Mouse (Mus musculus): ENCODE measurements around the gene Gm13057. TPM values are rescaled to one million over a fixed set of nuclear protein-coding genes. Genes with fewer than 3 reads are reported as not detected.
"Not testable (repeated sequence)": the region's sequence is repeated elsewhere in the genome, so short reads cannot be mapped to it uniquely, and the experiment has no call there.

Gm13057 gene
- polyA plus RNA-seq (2015; fragmentation: Nextera tagmentation; extraction: Ambion mirVana), result not detected in 2 replicates

GRCm38 (mm10) chr4:143551400-143551799 lies at the start of gene Gm13057, which contains the start of gene BC080695:
TSS of gene Gm13057 (plus strand) at chr4:143551709.
TSS of gene BC080695 (plus strand) at chr4:143551700.
- not testable (repeated sequence) for H3K9me3 ChIP-seq (replicated peaks); H3K27me3 ChIP-seq; ATAC-seq (ENCODE audit: insufficient number of reproducible peaks, low FRiP score, low TSS enrichment, low read depth); H3K4me2 ChIP-seq (replicated peaks); H3K9ac ChIP-seq; H3K27ac ChIP-seq (replicated peaks); H3K36me3 ChIP-seq; H3K4me1 ChIP-seq; H3K4me3 ChIP-seq (replicated peaks)
- WGBS, result no CpG with 5 or more reads among the region's 3 CpGs

DNA sequence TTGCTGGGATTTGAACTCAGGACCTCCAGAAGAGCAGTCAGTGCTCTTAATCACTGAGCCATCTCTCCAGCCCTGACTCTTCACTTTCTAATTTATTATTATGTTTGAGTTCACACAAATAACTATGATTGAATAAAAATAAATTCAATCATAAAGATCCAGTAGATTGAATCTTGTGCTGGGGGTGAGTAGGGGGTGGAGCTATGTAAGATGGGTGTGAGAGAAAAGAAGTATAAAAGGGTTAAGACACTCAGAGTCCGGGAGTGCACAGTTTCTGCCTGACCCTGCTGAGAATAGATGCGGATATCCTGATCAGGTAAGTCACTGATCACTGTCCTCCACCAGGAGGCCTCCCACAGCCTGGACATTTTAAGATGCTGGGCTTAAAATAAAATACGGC lies 40.5 kb upstream of the Gm13057 start, which contains the start of gene Gm13043:
Gene Gm13043, plus strand, starts transcription at position 301 of the 400 bp plus-strand sequence.
- WGBS, result 81% methylated on average over 3 of the region's 3 CpGs
- Histone ChIP-seq H3K27me3 (no peaks in the 10 kb centered on the region), H3K27ac (replicated peaks) (no peak within 1 kb of the TSS), H3K4me1 (no peaks in the 10 kb centered on the region), H3K9me3 (replicated peaks) (no peaks in the 10 kb centered on the region), H3K4me3 (replicated peaks) (no peak within 1 kb of the TSS), H3K4me2 (replicated peaks) (no peak within 1 kb of the TSS), H3K36me3 (no peaks in the 10 kb centered on the region), H3K9ac (no peak within 1 kb of the TSS)
- no peak for ATAC-seq (ENCODE audit: insufficient number of reproducible peaks, low FRiP score, low TSS enrichment, low read depth)

DNA sequence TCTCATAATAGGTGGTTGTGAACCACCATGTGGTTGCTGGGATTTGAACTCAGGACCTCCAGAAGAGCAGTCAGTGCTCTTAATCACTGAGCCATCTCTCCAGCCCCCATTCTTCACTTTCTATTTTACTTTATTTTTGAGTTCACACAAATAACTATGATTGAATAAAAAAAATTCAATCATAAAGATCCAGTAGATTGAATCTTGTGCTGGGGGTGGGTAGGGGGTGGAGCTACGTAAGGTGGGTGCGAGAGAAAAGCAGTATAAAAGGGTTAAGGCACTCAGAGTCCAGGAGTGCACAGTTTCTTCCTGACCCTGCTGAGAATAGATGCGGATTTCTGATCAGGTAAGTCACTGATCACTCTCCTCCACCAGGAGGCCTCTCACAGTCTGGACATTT lies 15.9 kb upstream of the Gm13057 start, which contains the start of gene Gm13040:
Gene Gm13040, plus strand, starts transcription at position 301 of the 400 bp plus-strand sequence.
- H3K4me3 ChIP-seq (replicated peaks); H3K4me1 ChIP-seq; H3K36me3 ChIP-seq; ATAC-seq (ENCODE audit: insufficient number of reproducible peaks, low FRiP score, low TSS enrichment, low read depth); H3K9me3 ChIP-seq (replicated peaks); H3K9ac ChIP-seq; H3K27ac ChIP-seq (replicated peaks); H3K4me2 ChIP-seq (replicated peaks); H3K27me3 ChIP-seq: not testable (repeated sequence)
- no CpG with 5 or more reads among the region's 3 CpGs for WGBS

Other genes starting within 250 kb of the Gm13057 start
- 1.2 and 2.0 TPM in 2 replicates for gene Lrrc38, start 202.0 kb upstream of the Gm13057 start, polyA plus RNA-seq (2015; fragmentation: Nextera tagmentation; extraction: Ambion mirVana)
- not detected in 2 replicates for gene Pramel1, start 157.3 kb upstream of the Gm13057 start, polyA plus RNA-seq (2015; fragmentation: Nextera tagmentation; extraction: Ambion mirVana)
- gene Pramef8, start 139.3 kb upstream of the Gm13057 start, polyA plus RNA-seq (2015; fragmentation: Nextera tagmentation; extraction: Ambion mirVana), result 18.9 and 19.1 TPM in 2 replicates
- gene Oog4, start 101.4 kb upstream of the Gm13057 start, polyA plus RNA-seq (2015; fragmentation: Nextera tagmentation; extraction: Ambion mirVana), result not detected in 2 replicates
- not detected in 2 replicates for gene Gm13043, start 40.4 kb upstream of the Gm13057 start, polyA plus RNA-seq (2015; fragmentation: Nextera tagmentation; extraction: Ambion mirVana)
- not detected in 2 replicates for gene Gm13040, start 15.8 kb upstream of the Gm13057 start, polyA plus RNA-seq (2015; fragmentation: Nextera tagmentation; extraction: Ambion mirVana)
- not detected in 2 replicates for gene BC080695, start within 50 bp of the Gm13057 start, polyA plus RNA-seq (2015; fragmentation: Nextera tagmentation; extraction: Ambion mirVana)
- gene Gm13083, start 63.3 kb downstream of the Gm13057 start, polyA plus RNA-seq (2015; fragmentation: Nextera tagmentation; extraction: Ambion mirVana), result not detected in 2 replicates
- gene Gm13088, start 105.5 kb downstream of the Gm13057 start, polyA plus RNA-seq (2015; fragmentation: Nextera tagmentation; extraction: Ambion mirVana), result not detected in 2 replicates
- not detected in 2 replicates for gene Gm13089, start 151.0 kb downstream of the Gm13057 start, polyA plus RNA-seq (2015; fragmentation: Nextera tagmentation; extraction: Ambion mirVana)
- gene Gm13078, start 167.7 kb downstream of the Gm13057 start, polyA plus RNA-seq (2015; fragmentation: Nextera tagmentation; extraction: Ambion mirVana), result not detected in 2 replicates
- not detected in 2 replicates for gene Gm13023, start 237.6 kb downstream of the Gm13057 start, polyA plus RNA-seq (2015; fragmentation: Nextera tagmentation; extraction: Ambion mirVana)